Mouse (Mus musculus): ENCODE measurements around the gene Ndufa3.

DNA sequence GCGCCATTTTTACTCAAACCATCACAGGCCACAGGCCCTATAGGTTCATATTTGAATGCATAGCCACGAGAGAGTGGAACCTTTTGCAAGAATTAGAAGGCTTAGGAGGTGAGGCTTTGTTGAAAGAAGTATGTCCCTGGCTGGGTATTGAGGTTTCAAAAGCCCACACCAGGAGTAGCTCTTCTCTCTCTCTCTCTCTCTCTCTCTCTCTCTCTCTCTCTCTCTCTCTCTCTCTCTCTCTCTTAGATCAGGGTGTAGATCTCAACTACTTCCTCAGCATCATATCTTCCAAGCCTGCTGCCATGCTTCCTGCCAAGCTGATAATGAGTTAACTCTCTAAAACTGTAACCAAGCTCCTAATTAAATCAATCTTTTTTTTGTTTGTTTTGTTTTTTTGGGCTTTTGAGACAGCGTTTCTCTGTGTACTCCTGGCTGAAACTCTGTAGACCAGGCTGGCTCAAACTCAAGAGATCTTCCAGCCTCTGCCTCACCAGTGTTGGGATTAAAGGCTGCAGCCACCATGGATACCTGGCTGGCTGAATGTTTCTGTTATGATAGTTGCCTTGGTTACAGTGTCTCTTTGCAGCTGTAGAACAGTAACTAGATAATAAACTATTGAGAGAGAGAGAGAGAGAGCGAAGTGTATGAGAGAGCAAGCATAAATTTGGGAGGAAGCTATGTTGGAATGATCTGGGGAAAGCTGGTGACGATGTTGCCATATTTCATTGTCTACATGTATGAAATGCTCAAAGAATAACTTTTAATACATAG is 40.6 kb upstream of the Ndufa3 start:
- no peak for TF ChIP-seq POLR2A (IDR thresholded peaks at IDR 0.05; ENCODE audit: insufficient read depth, low read depth, low read length)
- TF ChIP-seq CTCF (IDR thresholded peaks at IDR 0.05; ENCODE audit: insufficient read depth, low read depth, low read length) = no peak
